Mouse (Mus musculus) G1E (cell line): Measurements from ENCODE around the gene Tmem30c.

ENCODE experiments used
- CTCF ChIP-seq: IDR thresholded peaks from 2 replicates; pipeline ENCODE4 v1.5.1; 2012; ENCODE audit warnings: low read depth, low read length, inconsistent platforms, mixed read lengths
- GATA1 ChIP-seq: IDR thresholded peaks from 2 replicates; pipeline ENCODE4 v1.6.1; 2012; ENCODE audit warnings: borderline replicate concordance, low read length, inconsistent platforms, mixed read lengths

DNA sequence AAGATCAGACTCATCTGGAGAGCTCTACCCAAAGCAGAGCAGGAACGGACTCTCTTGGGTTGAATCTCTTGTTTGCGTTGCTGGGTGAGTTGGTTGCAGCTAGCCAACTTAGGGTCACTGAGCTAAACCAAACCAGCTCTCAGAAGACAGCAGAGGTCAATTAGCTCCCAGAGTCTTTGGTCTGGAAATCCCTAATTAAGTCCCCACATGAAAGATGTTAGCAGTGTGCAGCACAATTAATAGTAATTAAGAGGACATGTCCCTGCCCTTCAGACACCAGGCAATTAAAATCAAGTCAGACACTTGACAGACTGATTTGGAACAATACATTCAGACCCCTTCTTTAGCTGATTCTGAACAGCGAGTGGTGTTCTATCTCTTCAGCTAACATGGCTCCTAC, 21.6 kb upstream of the Tmem30c start:
- TF ChIP-seq CTCF (no peak), GATA1 (no peak)
